Mouse (Mus musculus): ENCODE measurements around the gene Cast. TPM values are rescaled to one million over a fixed set of nuclear protein-coding genes. Genes with fewer than 3 reads are reported as not detected.

The Cast gene
- polyA plus RNA-seq, 1 experiment from 2014 or later, result 28.8 TPM

- no peaks in the 10 kb centered on the region for H3K27me3 ChIP-seq (ENCODE audit: control insufficient read depth, insufficient read depth, low read length)
- H3K9me3 ChIP-seq (ENCODE audit: control insufficient read depth, low read length), result no peaks in the 10 kb centered on the region
- WGBS, result 84% methylated on average over 1 of the region's 1 CpGs
- H3K9ac ChIP-seq (ENCODE audit: low read depth, low read length), result no peak overlapping the region
- no peak for ATAC-seq (ENCODE audit: low FRiP score, low TSS enrichment)
- no peak overlapping the region for H3K4me2 ChIP-seq (replicated peaks; ENCODE audit: low read depth, low read length)
- no peak overlapping the region for H3K4me3 ChIP-seq (ENCODE audit: low read length)
- H3K36me3 ChIP-seq (ENCODE audit: control insufficient read depth, insufficient read depth, low read length), result no peaks in the 10 kb centered on the region
- H3K27ac ChIP-seq (ENCODE audit: low read depth, low read length), result no peak overlapping the region
- no peaks in the 10 kb centered on the region for H3K4me1 ChIP-seq (ENCODE audit: control insufficient read depth, insufficient read depth, low read length)
Measured at GRCm38 (mm10) chr13:74794435-74794834, 14.2 kb downstream of the Cast start.

DNA sequence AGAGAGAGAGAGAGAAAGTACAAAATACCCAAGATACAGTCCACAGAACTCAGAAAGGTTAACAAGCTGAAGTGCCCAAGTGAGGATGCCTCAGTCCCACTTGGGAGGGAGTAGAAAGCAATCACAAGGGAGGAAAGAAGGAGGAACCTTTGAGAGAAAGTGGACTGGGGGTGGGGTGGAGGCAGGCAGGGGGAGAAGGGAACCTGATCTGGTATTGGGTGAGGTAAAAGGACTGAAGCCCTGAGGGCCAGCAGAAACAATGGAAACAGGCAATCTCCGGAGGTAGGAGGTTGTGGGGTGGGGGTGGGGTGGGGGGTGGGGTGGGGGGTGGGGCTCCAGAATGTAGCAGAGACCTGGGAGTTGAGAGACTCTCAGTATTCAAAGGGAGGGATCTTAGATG, 20.9 kb downstream of the Cast start:
- Histone ChIP-seq H3K4me2 (replicated peaks; ENCODE audit: low read depth, low read length) (no peak overlapping the region), H3K27ac (ENCODE audit: low read depth, low read length) (no peak overlapping the region), H3K4me1 (ENCODE audit: control insufficient read depth, insufficient read depth, low read length) (no peaks in the 10 kb centered on the region), H3K27me3 (ENCODE audit: control insufficient read depth, insufficient read depth, low read length) (no peaks in the 10 kb centered on the region), H3K36me3 (ENCODE audit: control insufficient read depth, insufficient read depth, low read length) (no peaks in the 10 kb centered on the region), H3K9me3 (ENCODE audit: control insufficient read depth, low read length) (no peaks in the 10 kb centered on the region), H3K4me3 (ENCODE audit: low read length) (no peak overlapping the region), H3K9ac (ENCODE audit: low read depth, low read length) (no peak overlapping the region)
- ATAC-seq (ENCODE audit: low FRiP score, low TSS enrichment), result no peak
- no CpG with 5 or more reads among the region's 1 CpGs for WGBS

GRCm38 (mm10) chr13:74772151-74772550, 36.5 kb downstream of the Cast start:
- Histone ChIP-seq H3K4me3 (ENCODE audit: low read length) (no peak overlapping the region), H3K27ac (ENCODE audit: low read depth, low read length) (no peak overlapping the region), H3K4me1 (ENCODE audit: control insufficient read depth, insufficient read depth, low read length) (no peaks in the 10 kb centered on the region), H3K4me2 (replicated peaks; ENCODE audit: low read depth, low read length) (no peak overlapping the region), H3K36me3 (ENCODE audit: control insufficient read depth, insufficient read depth, low read length) (no peaks in the 10 kb centered on the region), H3K27me3 (ENCODE audit: control insufficient read depth, insufficient read depth, low read length) (no peaks in the 10 kb centered on the region), H3K9ac (ENCODE audit: low read depth, low read length) (no peak overlapping the region), H3K9me3 (ENCODE audit: control insufficient read depth, low read length) (no peaks in the 10 kb centered on the region)
- no peak for ATAC-seq (ENCODE audit: low FRiP score, low TSS enrichment)
- WGBS, result 77% methylated on average over 1 of the region's 1 CpGs

DNA sequence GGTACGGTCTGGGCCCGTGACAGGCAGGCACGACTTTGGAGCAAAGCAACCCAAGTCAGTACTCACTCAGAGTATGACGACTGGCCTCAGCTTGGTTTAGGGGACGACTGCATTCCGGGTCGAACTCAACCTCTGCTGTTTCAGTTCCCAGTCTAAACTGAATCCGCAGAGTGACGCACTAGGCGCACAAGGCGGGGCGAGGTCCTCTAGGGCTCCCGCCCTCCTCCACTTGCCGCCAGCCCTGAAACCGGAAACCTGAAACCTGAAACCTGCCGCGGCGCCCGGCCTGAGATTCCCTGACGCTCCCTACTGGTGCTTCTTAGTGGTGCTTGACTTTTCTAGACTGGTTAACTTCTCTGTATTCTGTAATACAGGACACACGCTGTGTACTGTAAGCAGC, 38.1 kb downstream of the Cast start:
- H3K9me3 ChIP-seq (ENCODE audit: control insufficient read depth, low read length), result no peaks in the 10 kb centered on the region
- H3K36me3 ChIP-seq (ENCODE audit: control insufficient read depth, insufficient read depth, low read length), result no peaks in the 10 kb centered on the region
- H3K27ac ChIP-seq (ENCODE audit: low read depth, low read length), result peak overlapping the region; percentile 30
- H3K9ac ChIP-seq (ENCODE audit: low read depth, low read length), result peak overlapping the region; percentile 44; the same call in 1 of the 2 replicates
- H3K4me3 ChIP-seq (ENCODE audit: low read length), result peak overlapping the region; percentile 43
- no peaks in the 10 kb centered on the region for H3K27me3 ChIP-seq (ENCODE audit: control insufficient read depth, insufficient read depth, low read length)
- WGBS, result under 1% methylated on average over 21 of the region's 21 CpGs
- peak; percentile 100 for ATAC-seq (ENCODE audit: low FRiP score, low TSS enrichment)
- H3K4me2 ChIP-seq (replicated peaks; ENCODE audit: low read depth, low read length), result peak overlapping the region; percentile 48
- H3K4me1 ChIP-seq (ENCODE audit: control insufficient read depth, insufficient read depth, low read length), result no peaks in the 10 kb centered on the region

DNA sequence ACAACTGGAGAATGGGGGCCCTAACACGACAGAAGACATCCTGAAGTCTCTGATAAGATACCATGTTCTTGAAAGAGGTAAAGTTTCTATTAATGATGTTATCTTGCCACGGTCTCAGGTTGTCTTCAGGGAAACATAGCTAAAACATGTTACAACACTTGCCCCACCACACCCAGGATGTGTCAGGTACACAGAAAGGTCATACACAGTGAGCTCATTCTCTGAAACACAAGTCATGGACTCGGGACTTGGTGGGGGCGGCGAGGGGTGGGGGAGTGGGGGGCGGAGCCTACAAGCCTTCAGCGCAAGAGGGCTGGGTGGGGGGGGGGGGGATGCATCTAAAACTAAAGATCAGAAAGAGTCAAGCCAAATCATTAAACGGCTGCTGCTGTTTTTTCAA, 38.7 kb downstream of the Cast start:
- 9% methylated on average over 8 of the region's 8 CpGs for WGBS

GRCm38 (mm10) chr13:74767186-74767585, 41.4 kb downstream of the Cast start:
- Histone ChIP-seq H3K27ac (ENCODE audit: low read depth, low read length) (no peak overlapping the region), H3K27me3 (ENCODE audit: control insufficient read depth, insufficient read depth, low read length) (no peaks in the 10 kb centered on the region), H3K4me1 (ENCODE audit: control insufficient read depth, insufficient read depth, low read length) (no peaks in the 10 kb centered on the region), H3K4me2 (replicated peaks; ENCODE audit: low read depth, low read length) (no peak overlapping the region), H3K4me3 (ENCODE audit: low read length) (no peak overlapping the region), H3K9me3 (ENCODE audit: control insufficient read depth, low read length) (no peaks in the 10 kb centered on the region), H3K9ac (ENCODE audit: low read depth, low read length) (no peak overlapping the region), H3K36me3 (ENCODE audit: control insufficient read depth, insufficient read depth, low read length) (no peaks in the 10 kb centered on the region)
- ATAC-seq (ENCODE audit: low FRiP score, low TSS enrichment), result no peak
- WGBS, result 69% methylated on average over 2 of the region's 2 CpGs

More for the DNA sequence above, 38.7 kb downstream of the Cast start:
- Histone ChIP-seq H3K4me1 (ENCODE audit: control insufficient read depth, insufficient read depth, low read length) (no peaks in the 10 kb centered on the region), H3K27ac (ENCODE audit: low read depth, low read length) (peak overlapping the region; percentile 30; the same call in 1 of the 2 replicates), H3K4me3 (ENCODE audit: low read length) (peak overlapping the region; percentile 43), H3K4me2 (replicated peaks; ENCODE audit: low read depth, low read length) (peak overlapping the region; percentile 48), H3K9me3 (ENCODE audit: control insufficient read depth, low read length) (no peaks in the 10 kb centered on the region), H3K27me3 (ENCODE audit: control insufficient read depth, insufficient read depth, low read length) (no peaks in the 10 kb centered on the region), H3K36me3 (ENCODE audit: control insufficient read depth, insufficient read depth, low read length) (no peaks in the 10 kb centered on the region), H3K9ac (ENCODE audit: low read depth, low read length) (peak overlapping the region; percentile 44; the same call in 1 of the 2 replicates)
- peak; percentile 40; the same call in 1 of the 2 replicates for ATAC-seq (ENCODE audit: low FRiP score, low TSS enrichment)

DNA sequence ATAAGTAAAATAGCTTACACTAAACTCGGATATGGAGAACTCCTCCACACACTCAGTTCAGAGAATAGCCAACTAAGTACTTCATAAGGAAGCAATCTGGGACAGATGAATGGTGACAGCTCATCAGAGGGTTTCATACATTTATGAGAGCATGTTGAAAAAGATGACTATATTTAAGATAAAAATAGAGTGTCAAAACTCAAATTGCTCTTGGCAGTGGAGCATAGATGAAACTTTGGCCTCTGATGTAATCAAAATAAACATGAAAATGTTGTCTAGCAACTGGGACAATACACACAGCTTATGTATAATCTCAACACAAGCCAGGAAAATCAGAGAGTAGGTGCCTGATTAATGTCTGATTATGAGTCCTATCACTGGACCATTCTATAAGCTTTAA, 45.9 kb downstream of the Cast start:
- no peaks in the 10 kb centered on the region for H3K4me1 ChIP-seq (ENCODE audit: control insufficient read depth, insufficient read depth, low read length)
- H3K27ac ChIP-seq (ENCODE audit: low read depth, low read length), result no peak overlapping the region
- 81% methylated on average over 1 of the region's 1 CpGs for WGBS
- H3K27me3 ChIP-seq (ENCODE audit: control insufficient read depth, insufficient read depth, low read length), result no peaks in the 10 kb centered on the region
- H3K36me3 ChIP-seq (ENCODE audit: control insufficient read depth, insufficient read depth, low read length), result no peaks in the 10 kb centered on the region
- no peak overlapping the region for H3K4me3 ChIP-seq (ENCODE audit: low read length)
- no peak for ATAC-seq (ENCODE audit: low FRiP score, low TSS enrichment)
- no peaks in the 10 kb centered on the region for H3K9me3 ChIP-seq (ENCODE audit: control insufficient read depth, low read length)
- H3K9ac ChIP-seq (ENCODE audit: low read depth, low read length), result no peak overlapping the region
- no peak overlapping the region for H3K4me2 ChIP-seq (replicated peaks; ENCODE audit: low read depth, low read length)

DNA sequence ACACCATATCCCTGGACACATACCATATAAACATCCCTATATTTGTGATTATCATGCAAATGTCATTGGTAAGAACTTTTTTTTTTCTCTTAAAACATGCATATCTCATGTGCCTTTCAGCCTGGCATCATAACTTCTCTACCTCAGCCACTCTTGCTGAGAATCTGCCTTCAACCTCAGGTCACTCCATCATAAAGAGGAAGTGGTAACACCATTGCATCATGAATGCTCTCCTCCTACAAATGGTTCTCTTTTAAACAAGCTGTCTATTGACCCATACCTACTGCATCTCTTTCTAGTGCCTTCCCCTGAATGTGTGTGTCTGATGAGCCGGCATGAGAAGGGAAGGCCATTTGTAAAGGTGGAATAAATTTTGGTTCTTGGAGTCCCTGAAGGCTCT, 49.5 kb downstream of the Cast start:
- 90% methylated on average over 1 of the region's 1 CpGs for WGBS
- Histone ChIP-seq H3K9ac (ENCODE audit: low read depth, low read length) (no peak overlapping the region), H3K9me3 (ENCODE audit: control insufficient read depth, low read length) (no peaks in the 10 kb centered on the region), H3K36me3 (ENCODE audit: control insufficient read depth, insufficient read depth, low read length) (no peaks in the 10 kb centered on the region), H3K4me3 (ENCODE audit: low read length) (no peak overlapping the region), H3K27ac (ENCODE audit: low read depth, low read length) (no peak overlapping the region), H3K4me1 (ENCODE audit: control insufficient read depth, insufficient read depth, low read length) (no peaks in the 10 kb centered on the region), H3K27me3 (ENCODE audit: control insufficient read depth, insufficient read depth, low read length) (no peaks in the 10 kb centered on the region), H3K4me2 (replicated peaks; ENCODE audit: low read depth, low read length) (no peak overlapping the region)
- no peak for ATAC-seq (ENCODE audit: low FRiP score, low TSS enrichment)

- Histone ChIP-seq H3K4me2 (replicated peaks; ENCODE audit: low read depth, low read length) (no peak overlapping the region), H3K4me1 (ENCODE audit: control insufficient read depth, insufficient read depth, low read length) (no peaks in the 10 kb centered on the region), H3K4me3 (ENCODE audit: low read length) (no peak overlapping the region), H3K9ac (ENCODE audit: low read depth, low read length) (no peak overlapping the region), H3K27me3 (ENCODE audit: control insufficient read depth, insufficient read depth, low read length) (no peaks in the 10 kb centered on the region), H3K9me3 (ENCODE audit: control insufficient read depth, low read length) (no peaks in the 10 kb centered on the region), H3K27ac (ENCODE audit: low read depth, low read length) (no peak overlapping the region), H3K36me3 (ENCODE audit: control insufficient read depth, insufficient read depth, low read length) (no peaks in the 10 kb centered on the region; the same call in 1 of the 2 replicates)
- 41% methylated on average over 5 of the region's 5 CpGs for WGBS
- no peak for ATAC-seq (ENCODE audit: low FRiP score, low TSS enrichment)
Measured at GRCm38 (mm10) chr13:74743219-74743618, 65.4 kb downstream of the Cast start.

Data from kidney, embryonic 14.5 days (tissue).